Mouse (Mus musculus): Measurements from ENCODE around the gene Rdx.

GRCm38 (mm10) chr9:52077692-52078091 is 30.7 kb downstream of the Rdx start:
- TF ChIP-seq CTCF (IDR thresholded peaks at IDR 0.05; ENCODE audit: borderline replicate concordance, insufficient read depth, low read length) (no peak), POLR2A (IDR thresholded peaks at IDR 0.05; ENCODE audit: low read depth, low read length) (no peak)
